Mouse (Mus musculus) layer of hippocampus, adult 9-11 months (tissue): ENCODE measurements at regions not wholly inside any gene's neighbourhood (a gene's known extent, or its start where the extent isn't known, plus 50 kb on each side); places are given as distances from the start of the nearest gene placed in this dataset.
A peak's percentile ranks its signal among the peaks of the same experiment; 100 is the strongest.

Experiments used
- DNase-seq: peaks from one replicate; pipeline ENCODE4 v3.0.0; 2022

DNA sequence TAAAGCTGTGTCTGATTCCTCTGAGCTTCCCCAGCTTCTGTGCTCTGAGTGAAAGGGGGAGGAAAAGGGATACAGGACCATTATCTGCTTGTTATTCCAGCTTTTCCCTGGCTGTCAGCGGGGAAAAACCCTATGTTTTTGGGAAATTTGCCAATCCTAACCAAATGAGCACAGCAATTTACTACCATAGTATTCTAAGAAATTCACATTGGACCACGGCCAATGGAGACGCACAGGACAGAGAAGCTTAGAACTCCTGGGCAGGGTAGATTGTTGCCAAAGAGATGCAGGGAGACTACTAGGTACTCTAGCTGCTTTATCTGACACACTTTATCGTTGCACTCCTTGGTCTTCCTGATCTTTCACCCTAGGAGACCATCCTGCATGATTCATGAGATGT, 303.2 kb downstream of the Olfm3 start:
- no peak for DNase-seq

DNA sequence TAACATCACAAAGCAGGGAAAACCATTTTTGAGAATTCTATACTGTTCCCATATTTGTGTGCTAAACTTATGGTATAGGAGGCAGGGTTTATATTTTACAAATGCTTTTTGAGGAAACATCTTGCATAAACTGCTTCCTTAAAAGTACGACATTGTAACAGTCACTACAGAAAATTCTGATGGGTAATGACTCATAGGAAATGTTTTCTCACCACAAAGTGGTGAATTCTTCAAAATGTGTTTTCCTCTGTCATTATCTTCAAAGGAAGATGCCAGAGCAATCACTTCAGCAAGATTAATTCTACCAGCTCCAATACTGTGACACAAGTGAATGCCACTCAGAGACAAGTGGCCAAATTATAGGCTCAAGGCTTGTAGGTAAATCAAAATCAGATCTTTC, 308.0 kb downstream of the Olfm3 start:
- no peak for DNase-seq

DNA sequence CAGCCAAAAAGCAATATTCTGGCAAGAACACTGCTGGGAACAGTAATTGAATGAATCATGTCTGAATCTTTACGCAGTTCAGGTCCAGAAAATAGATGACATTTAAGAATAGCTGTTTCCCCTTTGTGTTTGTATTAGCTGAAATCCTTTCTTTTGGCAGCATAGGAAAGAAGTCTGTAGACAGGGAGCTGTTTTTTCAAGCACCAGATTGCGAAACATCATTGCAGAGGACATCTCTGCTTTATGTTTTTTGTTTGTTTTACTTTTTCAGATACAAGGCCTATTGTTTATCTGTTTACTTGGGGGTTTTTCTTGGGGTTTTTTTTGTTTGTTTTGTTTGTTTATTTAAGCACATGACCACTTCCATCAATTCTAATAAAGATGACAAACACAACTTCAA, 309.6 kb downstream of the Olfm3 start:
- no peak for DNase-seq

DNA sequence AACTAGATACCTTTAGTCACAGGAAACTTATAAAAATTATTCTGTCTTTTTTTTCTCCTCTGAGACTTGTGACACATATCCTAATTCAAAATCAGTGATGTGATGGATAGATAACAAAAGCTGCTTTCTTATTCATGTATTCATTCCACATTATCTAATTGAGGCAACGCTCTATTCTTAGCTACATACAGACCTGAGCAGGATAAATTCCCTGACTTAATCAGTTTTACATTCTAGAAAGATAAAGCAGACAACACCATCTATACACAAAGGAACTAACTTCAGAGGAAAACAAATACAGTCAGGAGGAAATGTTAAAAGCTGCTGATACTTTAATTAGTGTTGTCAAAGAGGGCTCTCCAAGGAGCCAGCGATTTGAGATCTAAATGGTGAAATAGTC, 336.6 kb downstream of the Olfm3 start:
- DNase-seq, result no peak

DNA sequence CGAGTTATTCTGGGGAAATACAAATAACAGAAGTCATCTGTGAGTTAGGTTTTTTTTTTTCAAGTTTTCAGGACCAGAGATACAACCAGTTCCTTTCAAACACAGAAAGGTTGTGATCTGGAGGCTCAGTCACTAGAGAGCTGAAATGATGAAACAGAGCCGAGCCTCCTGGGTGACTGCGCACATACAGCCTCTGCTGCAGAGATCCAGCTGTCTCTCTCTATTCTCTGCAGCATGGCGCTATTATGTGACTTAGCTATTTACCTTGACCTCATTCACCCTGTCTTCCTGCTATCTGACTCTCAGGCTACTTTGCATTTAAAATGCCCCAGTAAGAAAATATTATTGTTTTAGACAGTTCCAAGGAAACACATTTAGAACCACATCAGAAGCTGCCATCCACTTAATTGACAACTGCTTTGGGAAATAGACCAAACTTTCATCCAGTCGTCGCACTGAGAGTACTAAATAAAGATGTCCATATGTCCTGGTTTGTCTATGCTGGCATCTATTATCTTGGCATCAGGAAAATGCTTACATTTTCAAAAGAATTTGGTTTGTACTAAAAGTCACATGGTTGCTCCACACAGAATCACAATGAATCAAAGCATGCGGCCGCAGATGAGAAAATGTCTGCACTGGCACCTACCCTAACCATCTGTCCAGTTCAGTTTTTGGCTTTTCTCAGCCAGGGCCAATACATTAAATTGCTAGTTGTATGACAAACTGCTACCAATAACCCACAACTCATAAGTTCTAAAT, 348.9 kb downstream of the Olfm3 start:
- peak; percentile 4 for DNase-seq

DNA sequence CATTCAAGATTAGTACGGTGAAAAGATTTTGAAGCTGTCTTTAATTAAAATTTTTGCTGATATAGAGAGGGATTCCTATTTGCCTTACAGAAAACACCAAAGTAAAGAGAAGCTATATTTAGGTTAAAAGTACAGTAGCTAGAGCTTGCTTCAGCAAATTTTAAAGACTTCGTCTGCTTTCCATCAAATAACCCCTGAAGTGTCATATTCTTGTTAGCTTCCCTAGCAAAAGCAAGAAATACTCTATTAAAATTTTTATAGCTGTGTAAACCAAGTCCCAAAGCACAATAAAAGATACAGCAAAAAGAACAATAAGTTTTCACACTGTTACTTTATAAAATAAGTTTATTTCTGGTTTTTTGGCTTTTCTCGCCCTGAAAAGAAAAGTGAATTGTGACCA, 372.3 kb downstream of the Olfm3 start:
- DNase-seq, result no peak

DNA sequence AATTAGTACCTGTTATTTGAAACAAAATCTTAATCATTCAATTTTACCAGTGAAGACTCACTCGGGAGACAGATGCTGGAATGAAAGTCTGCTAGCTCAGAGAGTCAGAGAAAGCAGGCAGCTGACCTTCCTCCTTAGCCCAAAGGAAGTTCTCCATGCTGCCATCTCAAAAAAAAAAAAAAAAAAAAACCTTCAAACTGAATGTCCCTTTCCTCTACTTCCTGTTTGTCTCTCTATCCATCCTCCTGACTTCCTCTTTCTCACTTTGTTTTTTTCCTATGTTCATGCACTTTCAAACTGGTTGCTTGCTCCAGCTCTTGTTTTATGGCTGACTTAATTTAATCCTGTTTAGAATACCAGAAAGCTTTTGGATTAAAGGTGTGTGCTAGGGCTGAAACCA, 377.4 kb downstream of the Olfm3 start:
- DNase-seq, result no peak

DNA sequence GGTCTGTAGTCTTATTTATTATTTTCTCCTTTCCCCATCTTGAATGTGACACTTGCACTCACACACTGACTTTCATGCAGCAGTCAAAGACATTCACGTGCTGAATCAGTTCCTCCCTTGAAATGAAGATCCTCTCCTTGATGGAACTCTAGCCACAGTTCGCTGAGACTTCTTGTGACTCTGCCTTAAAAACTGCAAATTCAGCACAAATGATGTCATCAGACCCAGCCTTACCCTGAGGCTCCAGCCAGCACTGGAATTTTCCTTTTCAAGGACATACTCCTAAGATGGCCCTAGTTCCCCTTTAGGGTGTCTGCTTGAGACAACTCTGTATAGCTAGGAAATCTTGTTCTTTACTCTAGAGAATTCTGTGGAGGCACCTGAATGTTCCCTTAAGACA, 380.6 kb downstream of the Olfm3 start:
- DNase-seq, result no peak
